Mouse (Mus musculus) midbrain, embryonic 11.5 days (tissue): ENCODE results near the gene Scamp4. TPM values are rescaled to one million over a fixed set of nuclear protein-coding genes. Genes with fewer than 3 reads are reported as not detected.

Experiments used
- ATAC-seq: fragments of 200-750 bp; cut with Nextera tagmentation; 2 replicates; pipeline ENCODE4 v1.8.0; 2017; ENCODE audit warnings: moderate TSS enrichment, moderate library complexity; ENCODE audit not compliant: low FRiP score
- DNase-seq: peaks from one replicate; pipeline ENCODE4 v3.0.0; 2015; ENCODE audit warnings: low spot score; ENCODE audit errors: missing footprints
- H3K27ac ChIP-seq: fragments of 300-500 bp; sonication (generic); 2 replicates; pipeline ENCODE4 v1.5.1; 2014; ENCODE audit warnings: low read depth, low read length
- H3K27me3 ChIP-seq: fragments of 300-500 bp; sonication (generic); 2 replicates; pipeline ENCODE4 v1.6.1; 2014; ENCODE audit warnings: mild to moderate bottlenecking, low read length, moderate library complexity, mixed read lengths; ENCODE audit not compliant: control insufficient read depth, insufficient read depth
- H3K36me3 ChIP-seq: fragments of 300-500 bp; sonication (generic); 2 replicates; pipeline ENCODE4 v1.6.1; 2014; ENCODE audit warnings: mild to moderate bottlenecking, low read length, moderate library complexity, mixed read lengths; ENCODE audit not compliant: control insufficient read depth, insufficient read depth
- H3K4me1 ChIP-seq: fragments of 300-500 bp; sonication (generic); 2 replicates; pipeline ENCODE4 v1.6.1; 2014; ENCODE audit warnings: low read length; ENCODE audit not compliant: control insufficient read depth, insufficient read depth
- H3K4me2 ChIP-seq: fragments of 300-500 bp; sonication (generic); 2 replicates; pipeline ENCODE4 v1.6.1; 2014; ENCODE audit warnings: mild to moderate bottlenecking, moderate library complexity
- H3K4me3 ChIP-seq: fragments of 300-500 bp; sonication (generic); 2 replicates; pipeline ENCODE4 v1.5.1; 2014; ENCODE audit warnings: low read depth, low read length
- H3K9ac ChIP-seq: fragments of 300-500 bp; sonication (generic); 2 replicates; pipeline ENCODE4 v1.6.1; 2014; ENCODE audit warnings: low read length
- H3K9me3 ChIP-seq: fragments of 300-500 bp; sonication (generic); 2 replicates; pipeline ENCODE4 v1.6.1; 2016; ENCODE audit warnings: low read length; ENCODE audit not compliant: control insufficient read depth
- WGBS: fragments of 180-500 bp; shearing (Covaris S2); extraction: QIAGEN DNeasy Blood & Tissue Kit; methylation state at CpG from one replicate; pipeline ENCODE4 v1.1.7; 2014; 5-methylcytosine and 5-hydroxymethylcytosine counted together
- polyA plus RNA-seq: library from polyadenylated mRNA; unstranded; fragments of >200 nt; fragmentation: Nextera tagmentation; extraction: Ambion mirVana; gene quantifications from 2 replicates; pipeline ENCODE4 v1.2.1, GENCODE M21; 2014

Scamp4 gene
- polyA plus RNA-seq, 1 experiment from 2014 or later, result 62.3 TPM

- no peaks in the 10 kb centered on the region; the same call in none of the 2 replicates for H3K36me3 ChIP-seq
- ATAC-seq, result no peak
- no peaks in the 10 kb centered on the region for H3K9me3 ChIP-seq
- WGBS, result 94% methylated on average over 46 of the region's 51 CpGs
- no peak overlapping the region for H3K4me3 ChIP-seq
- no peak for DNase-seq
- no peak overlapping the region for H3K4me2 ChIP-seq
- H3K9ac ChIP-seq, result peak overlapping the region; percentile 14; the same call in 1 of the 2 replicates
- H3K27me3 ChIP-seq, result no peaks in the 10 kb centered on the region
- H3K4me1 ChIP-seq, result peaks cover 17% of the 10 kb centered on the region
- H3K27ac ChIP-seq, result no peak overlapping the region; the same call in 1 of the 2 replicates
Measured at GRCm38 (mm10) chr10:80586407-80587304, 16.0 kb upstream of the Scamp4 start.

GRCm38 (mm10) chr10:80587305-80587657, 15.4 kb upstream of the Scamp4 start:
- 35% methylated on average over 4 of the region's 4 CpGs for WGBS

GRCm38 (mm10) chr10:80589127-80589878, 13.4 kb upstream of the Scamp4 start:
- Histone ChIP-seq H3K27me3 (no peaks in the 10 kb centered on the region), H3K4me2 (peak overlapping the region; percentile 97), H3K4me1 (peaks cover 17% of the 10 kb centered on the region), H3K4me3 (peak overlapping the region; percentile 95), H3K9me3 (no peaks in the 10 kb centered on the region), H3K36me3 (no peaks in the 10 kb centered on the region; the same call in 1 of the 2 replicates), H3K9ac (peak overlapping the region; percentile 89), H3K27ac (no peak overlapping the region)
- WGBS, result 21% methylated on average over 12 of the region's 12 CpGs
- DNase-seq (no peak), ATAC-seq (no peak)

More at GRCm38 (mm10) chr10:80587305-80587657, 15.4 kb upstream of the Scamp4 start:
- Histone ChIP-seq H3K9ac (peak overlapping the region; percentile 14; the same call in 1 of the 2 replicates), H3K4me2 (no peak overlapping the region), H3K27me3 (no peaks in the 10 kb centered on the region), H3K9me3 (no peaks in the 10 kb centered on the region), H3K4me3 (no peak overlapping the region), H3K36me3 (no peaks in the 10 kb centered on the region; the same call in none of the 2 replicates), H3K27ac (peak overlapping the region; percentile 27; the same call in 1 of the 2 replicates), H3K4me1 (peaks cover 17% of the 10 kb centered on the region)
- ATAC-seq (no peak), DNase-seq (no peak)

GRCm38 (mm10) chr10:80589879-80590854, 12.5 kb upstream of the Scamp4 start, which contains the start of gene Abhd17a:
TSS of gene Abhd17a (minus strand) at chr10:80590341.
- under 1% methylated on average over 73 of the region's 73 CpGs for WGBS
- Histone ChIP-seq H3K4me1 (peaks cover 17% of the 10 kb centered on the region), H3K36me3 (no peaks in the 10 kb centered on the region; the same call in 1 of the 2 replicates), H3K9ac (peak within 1 kb of the TSS; percentile 89), H3K27me3 (no peaks in the 10 kb centered on the region), H3K4me2 (peak within 1 kb of the TSS; percentile 97), H3K27ac (no peak within 1 kb of the TSS; the same call in 1 of the 2 replicates), H3K9me3 (no peaks in the 10 kb centered on the region), H3K4me3 (peak within 1 kb of the TSS; percentile 95)
- peak; percentile 98 for ATAC-seq
- peak; percentile 99 for DNase-seq

- DNase-seq, result no peak
- no peaks in the 10 kb centered on the region for H3K4me1 ChIP-seq
- no peaks in the 10 kb centered on the region for H3K27me3 ChIP-seq
- no peak overlapping the region for H3K27ac ChIP-seq
- no peak overlapping the region for H3K4me3 ChIP-seq
- no peak overlapping the region for H3K9ac ChIP-seq
- no peak for ATAC-seq
- 42% methylated on average over 4 of the region's 4 CpGs for WGBS
- no peaks in the 10 kb centered on the region for H3K9me3 ChIP-seq
- no peaks in the 10 kb centered on the region for H3K36me3 ChIP-seq
- H3K4me2 ChIP-seq, result no peak overlapping the region
Measured at GRCm38 (mm10) chr10:80596318-80596717, 6.4 kb upstream of the Scamp4 start.

- Histone ChIP-seq H3K4me3 (peak overlapping the region; percentile 65), H3K27me3 (no peaks in the 10 kb centered on the region), H3K9ac (peak overlapping the region; percentile 61), H3K4me2 (peak overlapping the region; percentile 69), H3K27ac (peak overlapping the region; percentile 55; the same call in 1 of the 2 replicates), H3K9me3 (no peaks in the 10 kb centered on the region), H3K4me1 (peaks cover 14% of the 10 kb centered on the region), H3K36me3 (peaks cover 15% of the 10 kb centered on the region)
- 0 out of 2 replicates have a peak, but pooled peaks have one; percentile 4 for ATAC-seq
- no peak for DNase-seq
- WGBS, result 35% methylated on average over 7 of the region's 7 CpGs
Measured at GRCm38 (mm10) chr10:80603364-80603763, 692 bp downstream of the Scamp4 start.

GRCm38 (mm10) chr10:80604001-80604509, 1.4 kb downstream of the Scamp4 start:
- peak overlapping the region; percentile 65 for H3K4me3 ChIP-seq
- DNase-seq (no peak), ATAC-seq (no peak)
- H3K27ac ChIP-seq, result no peak overlapping the region
- no peaks in the 10 kb centered on the region for H3K27me3 ChIP-seq
- H3K36me3 ChIP-seq, result peaks cover 17% of the 10 kb centered on the region
- peak overlapping the region; percentile 61 for H3K9ac ChIP-seq
- H3K4me1 ChIP-seq, result peaks cover 14% of the 10 kb centered on the region
- WGBS, result 88% methylated on average over 7 of the region's 7 CpGs
- H3K9me3 ChIP-seq, result no peaks in the 10 kb centered on the region
- H3K4me2 ChIP-seq, result peak overlapping the region; percentile 69

- DNase-seq (peak; percentile 61), ATAC-seq (no peak)
- H3K4me2 ChIP-seq, result no peak overlapping the region
- WGBS, result 74% methylated on average over 2 of the region's 2 CpGs
- H3K4me3 ChIP-seq, result no peak overlapping the region
- no peaks in the 10 kb centered on the region for H3K9me3 ChIP-seq
- H3K4me1 ChIP-seq, result peaks cover 14% of the 10 kb centered on the region
- H3K27me3 ChIP-seq, result no peaks in the 10 kb centered on the region
- H3K9ac ChIP-seq, result no peak overlapping the region
- no peak overlapping the region for H3K27ac ChIP-seq
- peaks cover 17% of the 10 kb centered on the region for H3K36me3 ChIP-seq
Measured at GRCm38 (mm10) chr10:80604988-80605387, 2.3 kb downstream of the Scamp4 start.
